Mouse (Mus musculus) liver, postnatal 0 days (tissue): ENCODE measurements around the gene Cyb5r1. TPM values are rescaled to one million over a fixed set of nuclear protein-coding genes. Genes with fewer than 3 reads are reported as not detected.

ENCODE experiments used
- ATAC-seq: fragments of 200-750 bp; cut with Nextera tagmentation; 2 replicates; pipeline ENCODE4 v1.8.0; 2017; ENCODE audit warnings: mild to moderate bottlenecking, moderate library complexity
- DNase-seq: peaks from one replicate; pipeline ENCODE4 v3.0.0-alpha.2; 2016
- H3K27ac ChIP-seq: fragments of 300-500 bp; sonication (generic); 2 replicates; pipeline ENCODE4 v1.5.1; 2014; ENCODE audit warnings: antibody characterized with exemption, moderate library complexity, mild to moderate bottlenecking, low read depth
- H3K27me3 ChIP-seq: fragments of 300-500 bp; sonication (generic); 2 replicates; pipeline ENCODE4 v1.6.1; 2014; ENCODE audit warnings: low read length, control low read depth, mixed read lengths; ENCODE audit not compliant: insufficient read depth
- H3K36me3 ChIP-seq: fragments of 300-500 bp; sonication (generic); replicated peaks from 2 replicates; pipeline ENCODE4 v1.6.1; 2014; ENCODE audit warnings: mild to moderate bottlenecking, control low read depth, low read length, moderate library complexity, mixed read lengths; ENCODE audit not compliant: insufficient read depth
- H3K4me1 ChIP-seq: fragments of 300-500 bp; sonication (generic); 2 replicates; pipeline ENCODE4 v1.6.1; 2014; ENCODE audit warnings: antibody characterized with exemption, mild to moderate bottlenecking, control low read depth; ENCODE audit not compliant: insufficient read depth
- H3K4me2 ChIP-seq: fragments of 300-500 bp; sonication (generic); 2 replicates; pipeline ENCODE4 v1.6.1; 2014; ENCODE audit warnings: low read depth, mild to moderate bottlenecking, low read length, moderate library complexity, mixed read lengths
- H3K4me3 ChIP-seq: fragments of 300-500 bp; sonication (generic); 2 replicates; pipeline ENCODE4 v1.5.1; 2014; ENCODE audit warnings: low read depth, low read length
- H3K9ac ChIP-seq: fragments of 300-500 bp; sonication (generic); replicated peaks from 2 replicates; pipeline ENCODE4 v1.6.1; 2014; ENCODE audit warnings: mild to moderate bottlenecking, moderate library complexity
- H3K9me3 ChIP-seq: fragments of 300-500 bp; sonication (generic); 2 replicates; pipeline ENCODE4 v1.6.1; 2016; ENCODE audit warnings: mild to moderate bottlenecking, control low read depth, low read length, mixed read lengths
- CTCF ChIP-seq: sonication (generic); IDR thresholded peaks from 2 replicates; pipeline ENCODE4 v1.5.1; 2016; ENCODE audit warnings: antibody characterized with exemption, low read depth
- EP300 ChIP-seq: IDR thresholded peaks from 2 replicates; pipeline ENCODE4 v1.6.1; 2016; ENCODE audit warnings: antibody characterized with exemption, low read depth, mild to moderate bottlenecking
- WGBS: fragments of 180-500 bp; shearing (Covaris S2); extraction: QIAGEN DNeasy Blood & Tissue Kit; methylation state at CpG from one replicate; pipeline ENCODE4 v1.1.7; 2014; ENCODE audit not compliant: insufficient replicate concordance; 5-methylcytosine and 5-hydroxymethylcytosine counted together
- polyA plus RNA-seq: library from polyadenylated mRNA; unstranded; fragments of >200 nt; fragmentation: Nextera tagmentation; extraction: Ambion mirVana; gene quantifications from 2 replicates; pipeline ENCODE4 v1.2.1, GENCODE M21; 2015

Gene Cyb5r1
- polyA plus RNA-seq, 1 experiment from 2014 or later = 7.7 TPM

DNA sequence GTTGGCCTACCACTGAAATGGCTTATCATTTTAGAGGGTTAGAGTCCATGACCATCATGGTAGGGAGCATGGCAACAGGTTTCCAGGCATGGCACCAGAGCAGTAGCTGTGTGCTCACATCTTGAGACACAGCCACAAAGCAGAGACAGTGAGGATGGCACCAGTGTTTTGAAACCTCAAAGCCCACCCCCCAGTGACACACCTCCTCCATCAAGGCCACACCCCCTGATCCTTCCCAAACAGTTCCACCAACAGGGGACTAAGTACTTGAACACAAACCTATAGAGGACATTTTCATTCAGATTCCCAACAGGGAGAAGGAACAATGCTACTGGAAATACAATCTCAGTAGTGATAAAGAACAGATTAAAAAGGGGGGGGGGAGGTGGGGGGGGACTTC lies 20.2 kb upstream of the Cyb5r1 start:
- H3K27me3 ChIP-seq = peaks cover 10% of the 10 kb centered on the region; the same call in 1 of the 2 replicates
- no peaks in the 10 kb centered on the region for H3K36me3 ChIP-seq
- H3K4me1 ChIP-seq = peaks cover 6% of the 10 kb centered on the region
- H3K4me3 ChIP-seq = no peak overlapping the region
- ATAC-seq (no peak), DNase-seq (no peak)
- TF ChIP-seq EP300 (no peak), CTCF (no peak)
- no peak overlapping the region for H3K4me2 ChIP-seq
- no peaks in the 10 kb centered on the region for H3K9me3 ChIP-seq
- no peak overlapping the region for H3K9ac ChIP-seq
- H3K27ac ChIP-seq = no peak overlapping the region

GRCm38 (mm10) chr1:134385666-134386065 lies 19.7 kb upstream of the Cyb5r1 start, which contains the start of gene 4933406M09Rik:
TSS of gene 4933406M09Rik (plus strand) at chr1:134385940.
- Histone ChIP-seq H3K27me3 (peaks cover 10% of the 10 kb centered on the region; the same call in 1 of the 2 replicates), H3K4me3 (no peak within 1 kb of the TSS), H3K9me3 (no peaks in the 10 kb centered on the region), H3K4me1 (peaks cover 6% of the 10 kb centered on the region), H3K4me2 (no peak within 1 kb of the TSS), H3K27ac (no peak within 1 kb of the TSS), H3K36me3 (no peaks in the 10 kb centered on the region), H3K9ac (no peak within 1 kb of the TSS)
- 100% methylated on average over 1 of the region's 1 CpGs for WGBS
- TF ChIP-seq EP300 (no peak), CTCF (no peak)
- ATAC-seq = no peak
- no peak for DNase-seq

GRCm38 (mm10) chr1:134393827-134394226 lies 11.5 kb upstream of the Cyb5r1 start:
- no peak for TF ChIP-seq EP300
- no peak for TF ChIP-seq CTCF
- 65% methylated on average over 5 of the region's 5 CpGs for WGBS

GRCm38 (mm10) chr1:134398210-134398609 lies 7.1 kb upstream of the Cyb5r1 start:
- 83% methylated on average over 12 of the region's 12 CpGs for WGBS
- Histone ChIP-seq H3K36me3 (no peaks in the 10 kb centered on the region), H3K27me3 (no peaks in the 10 kb centered on the region), H3K4me3 (no peak overlapping the region), H3K27ac (no peak overlapping the region), H3K4me2 (no peak overlapping the region), H3K9ac (no peak overlapping the region), H3K4me1 (no peaks in the 10 kb centered on the region), H3K9me3 (no peaks in the 10 kb centered on the region)
- DNase-seq = no peak
- no peak for ATAC-seq
- TF ChIP-seq CTCF = no peak
- no peak for TF ChIP-seq EP300

More at GRCm38 (mm10) chr1:134393827-134394226, 11.5 kb upstream of the Cyb5r1 start:
- DNase-seq (no peak), ATAC-seq (no peak)
- no peaks in the 10 kb centered on the region for H3K4me1 ChIP-seq
- no peak overlapping the region for H3K4me2 ChIP-seq
- no peak overlapping the region for H3K4me3 ChIP-seq
- no peaks in the 10 kb centered on the region for H3K36me3 ChIP-seq
- no peak overlapping the region for H3K27ac ChIP-seq
- H3K9ac ChIP-seq = no peak overlapping the region
- H3K27me3 ChIP-seq = no peaks in the 10 kb centered on the region
- H3K9me3 ChIP-seq = no peaks in the 10 kb centered on the region

DNA sequence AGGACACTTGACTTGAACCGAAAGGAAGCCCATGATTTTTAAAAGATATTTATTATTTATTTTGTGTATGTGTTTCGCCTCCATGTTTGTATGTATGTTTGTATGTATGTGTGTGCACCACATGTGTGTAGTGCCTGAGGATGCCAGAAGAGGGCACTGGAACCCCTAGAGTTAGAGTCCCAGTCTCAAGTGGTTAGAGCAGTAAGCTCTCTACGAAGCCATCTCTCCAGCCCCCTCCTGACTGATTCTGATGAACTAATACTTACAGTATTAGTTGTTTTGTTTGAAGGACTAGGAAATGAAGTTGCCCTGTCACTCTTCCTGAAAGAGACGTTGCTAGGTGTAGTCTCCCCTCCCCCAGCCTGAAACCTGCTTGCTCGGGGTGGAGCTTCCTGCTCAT lies 5.6 kb upstream of the Cyb5r1 start:
- Histone ChIP-seq H3K36me3 (no peaks in the 10 kb centered on the region), H3K4me2 (no peak overlapping the region), H3K9ac (no peak overlapping the region), H3K9me3 (no peaks in the 10 kb centered on the region), H3K27me3 (no peaks in the 10 kb centered on the region), H3K4me3 (no peak overlapping the region), H3K4me1 (no peaks in the 10 kb centered on the region), H3K27ac (no peak overlapping the region)
- 70% methylated on average over 5 of the region's 5 CpGs for WGBS
- no peak for TF ChIP-seq EP300
- TF ChIP-seq CTCF = peak; percentile 49
- DNase-seq = no peak
- ATAC-seq = no peak

DNA sequence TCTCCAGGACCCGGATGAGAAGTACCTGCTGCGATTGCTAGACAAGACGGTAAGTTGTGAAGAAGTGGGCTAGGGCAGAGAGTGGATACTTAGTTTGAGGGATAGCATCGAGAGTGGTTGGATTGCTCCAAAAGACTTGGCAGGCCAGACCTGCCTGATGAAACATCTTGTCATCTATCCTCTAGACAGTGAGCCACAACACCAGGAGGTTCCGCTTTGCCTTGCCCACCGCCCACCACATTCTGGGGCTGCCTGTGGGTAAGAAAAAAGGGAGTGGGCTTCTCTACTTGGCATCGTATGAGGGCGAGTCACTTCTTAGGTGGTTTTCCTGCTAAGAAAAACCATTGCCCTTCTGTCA lies 1.0 kb downstream of the Cyb5r1 start:
- no peak for TF ChIP-seq CTCF
- no peak for TF ChIP-seq EP300
- Histone ChIP-seq H3K9ac (peak overlapping the region; percentile 85), H3K27ac (peak overlapping the region; percentile 83), H3K36me3 (peaks cover 26% of the 10 kb centered on the region), H3K4me3 (peak overlapping the region; percentile 90), H3K4me2 (peak overlapping the region; percentile 90), H3K9me3 (no peaks in the 10 kb centered on the region), H3K4me1 (peaks cover 9% of the 10 kb centered on the region), H3K27me3 (no peaks in the 10 kb centered on the region)
- DNase-seq (no peak), ATAC-seq (no peak; the same call in 1 of the 2 replicates)
- WGBS = 20% methylated on average over 8 of the region's 8 CpGs

- peaks cover 26% of the 10 kb centered on the region for H3K36me3 ChIP-seq
- WGBS = 83% methylated on average over 8 of the region's 8 CpGs
- no peak for DNase-seq
Observed at GRCm38 (mm10) chr1:134408080-134408479, 2.7 kb downstream of the Cyb5r1 start.

More at GRCm38 (mm10) chr1:134408080-134408479, 2.7 kb downstream of the Cyb5r1 start:
- Histone ChIP-seq H3K4me3 (no peak overlapping the region), H3K27ac (no peak overlapping the region), H3K27me3 (no peaks in the 10 kb centered on the region), H3K4me1 (peaks cover 9% of the 10 kb centered on the region), H3K4me2 (no peak overlapping the region), H3K9ac (no peak overlapping the region), H3K9me3 (no peaks in the 10 kb centered on the region)
- no peak for ATAC-seq
- TF ChIP-seq EP300 (no peak), CTCF (no peak)
